Mouse (Mus musculus): Measurements from ENCODE around the gene Asic2.

The Asic2 gene

DNA sequence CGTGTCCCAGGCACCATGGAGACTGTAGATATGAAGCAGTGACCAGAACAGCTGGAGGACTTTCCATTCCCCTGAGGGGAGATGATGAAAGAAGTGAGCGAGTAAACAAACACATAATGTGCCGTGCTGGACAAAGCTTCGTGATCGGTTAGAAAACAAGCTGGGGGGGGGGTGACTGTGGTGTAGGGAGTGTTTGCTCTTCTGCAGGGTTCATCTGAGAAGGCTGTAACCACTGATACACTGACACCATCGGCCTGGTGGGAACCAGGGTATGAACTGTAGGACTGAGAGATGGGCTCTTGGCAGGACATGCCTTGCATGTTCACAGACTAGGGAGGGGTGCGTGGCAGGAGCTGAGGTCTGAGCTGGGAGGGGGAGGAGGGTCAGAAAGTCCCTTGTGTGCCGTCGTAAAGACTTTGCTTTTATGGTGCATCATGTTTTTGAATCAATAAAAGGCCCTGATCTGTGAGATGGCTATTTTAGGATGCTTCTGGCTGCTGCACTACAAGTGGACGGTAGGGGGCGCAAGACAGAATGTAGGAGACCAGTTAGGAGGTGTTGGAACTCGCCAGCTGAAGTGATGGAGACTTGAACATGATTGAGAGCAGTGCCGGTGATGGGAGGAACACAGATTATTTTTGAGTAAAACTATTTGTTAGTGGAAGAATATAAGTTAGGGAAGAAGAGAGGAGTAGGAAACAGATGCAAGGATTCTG is 728.1 kb downstream of the Asic2 start:
- peaks cover 15% of the 10 kb centered on the region for H3K9me3 ChIP-seq (ENCODE audit: low read length)
- TF ChIP-seq CTCF (conservative IDR thresholded peaks at IDR 0.05; ENCODE audit: low read length) = peak; percentile 82
- no peak for TF ChIP-seq POU5F1 (IDR thresholded peaks at IDR 0.05; ENCODE audit: borderline replicate concordance, low read length)
- no peaks in the 10 kb centered on the region for H3K4me1 ChIP-seq (replicated peaks; ENCODE audit: low read depth, low read length)
- H3K27me3 ChIP-seq (ENCODE audit: insufficient read depth, low read length) = peaks cover 5% of the 10 kb centered on the region; the same call in 1 of the 2 replicates
- no peak overlapping the region for H3K4me3 ChIP-seq (replicated peaks; ENCODE audit: low read length)
- H3K36me3 ChIP-seq (ENCODE audit: insufficient read depth, low read length) = no peaks in the 10 kb centered on the region

DNA sequence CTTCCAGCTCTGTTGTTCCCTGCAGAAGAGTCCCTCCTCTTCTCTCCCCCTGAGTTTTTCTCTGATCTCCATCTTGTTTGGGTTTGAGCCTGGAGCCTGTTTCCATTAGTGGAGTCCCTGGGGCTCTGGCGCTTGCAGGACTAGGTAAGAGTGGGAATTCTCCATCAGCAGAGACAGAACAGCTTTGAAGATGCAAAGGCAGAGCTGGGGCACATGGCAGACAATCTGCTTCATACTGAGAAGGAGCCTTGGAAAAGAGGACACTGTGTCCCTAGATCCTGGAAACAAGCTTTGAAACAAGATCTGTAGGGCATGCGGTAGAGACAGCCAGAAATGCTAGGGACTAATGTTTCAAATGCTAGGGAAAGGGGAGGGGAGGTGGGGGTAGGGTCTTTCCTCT is 729.2 kb downstream of the Asic2 start:
- TF ChIP-seq NANOG (IDR thresholded peaks at IDR 0.05; ENCODE audit: borderline replicate concordance, low read length) (no peak), CTCF (conservative IDR thresholded peaks at IDR 0.05; ENCODE audit: low read length) (no peak), POU5F1 (IDR thresholded peaks at IDR 0.05; ENCODE audit: borderline replicate concordance, low read length) (no peak)
- H3K9me3 ChIP-seq (ENCODE audit: low read length) = peaks cover 15% of the 10 kb centered on the region
- no peaks in the 10 kb centered on the region for H3K4me1 ChIP-seq (replicated peaks; ENCODE audit: low read depth, low read length)
- peaks cover 7% of the 10 kb centered on the region for H3K27me3 ChIP-seq (ENCODE audit: insufficient read depth, low read length)
- no peak overlapping the region for H3K4me3 ChIP-seq (replicated peaks; ENCODE audit: low read length)
- H3K36me3 ChIP-seq (ENCODE audit: insufficient read depth, low read length) = no peaks in the 10 kb centered on the region

DNA sequence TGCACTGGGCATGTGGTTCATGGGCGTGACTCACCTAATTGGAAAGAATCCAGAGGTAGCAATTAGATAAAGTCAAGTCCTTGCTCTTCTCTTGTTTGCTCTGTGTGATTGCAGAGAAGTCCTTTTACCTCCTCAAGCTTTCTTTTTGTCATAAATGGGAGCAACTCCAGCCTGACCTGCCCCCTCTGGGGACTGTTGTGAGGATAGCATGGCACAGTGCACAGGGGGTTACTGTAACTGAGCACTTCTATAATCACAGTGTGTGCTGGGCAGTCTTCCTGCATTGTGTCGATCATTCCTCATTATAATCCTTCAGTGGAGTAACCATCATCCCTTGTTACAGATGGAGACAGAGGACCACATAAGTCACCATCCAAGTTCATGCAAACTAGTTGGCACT is 732.2 kb downstream of the Asic2 start:
- TF ChIP-seq CTCF (conservative IDR thresholded peaks at IDR 0.05; ENCODE audit: low read length) (no peak), POU5F1 (IDR thresholded peaks at IDR 0.05; ENCODE audit: borderline replicate concordance, low read length) (no peak), NANOG (IDR thresholded peaks at IDR 0.05; ENCODE audit: borderline replicate concordance, low read length) (no peak)
- Histone ChIP-seq H3K4me1 (replicated peaks; ENCODE audit: low read depth, low read length) (no peaks in the 10 kb centered on the region), H3K27me3 (ENCODE audit: insufficient read depth, low read length) (peaks cover 16% of the 10 kb centered on the region; the same call in 1 of the 2 replicates), H3K9me3 (ENCODE audit: low read length) (peaks cover 15% of the 10 kb centered on the region), H3K4me3 (replicated peaks; ENCODE audit: low read length) (no peak overlapping the region), H3K36me3 (ENCODE audit: insufficient read depth, low read length) (no peaks in the 10 kb centered on the region)

DNA sequence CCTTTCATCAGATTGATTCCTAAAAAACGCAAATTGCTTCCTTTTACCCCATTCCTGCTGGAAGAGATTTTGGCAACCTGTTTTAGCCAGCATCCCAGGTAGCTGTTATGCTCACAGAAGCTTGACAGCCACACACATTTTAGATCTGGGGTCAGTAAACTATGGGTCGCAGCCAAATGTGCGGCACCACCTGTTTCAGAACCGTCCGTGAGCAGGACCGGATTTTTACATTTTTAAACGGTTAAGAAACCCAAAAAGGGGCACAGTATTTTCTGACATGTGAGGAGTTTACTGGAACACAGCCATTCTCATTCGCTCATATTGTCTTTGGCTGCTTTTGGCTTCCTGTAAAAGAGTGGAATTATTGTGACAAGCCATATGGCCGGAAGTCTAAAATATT is 744.9 kb downstream of the Asic2 start:
- H3K4me1 ChIP-seq (replicated peaks; ENCODE audit: low read depth, low read length) = no peaks in the 10 kb centered on the region
- no peaks in the 10 kb centered on the region for H3K36me3 ChIP-seq (ENCODE audit: insufficient read depth, low read length)
- no peak for TF ChIP-seq POU5F1 (IDR thresholded peaks at IDR 0.05; ENCODE audit: borderline replicate concordance, low read length)
- no peak for TF ChIP-seq CTCF (conservative IDR thresholded peaks at IDR 0.05; ENCODE audit: low read length)
- TF ChIP-seq NANOG (IDR thresholded peaks at IDR 0.05; ENCODE audit: borderline replicate concordance, low read length) = no peak
- H3K27me3 ChIP-seq (ENCODE audit: insufficient read depth, low read length) = peaks cover 5% of the 10 kb centered on the region
- H3K9me3 ChIP-seq (ENCODE audit: low read length) = no peaks in the 10 kb centered on the region
- no peak overlapping the region for H3K4me3 ChIP-seq (replicated peaks; ENCODE audit: low read length)

DNA sequence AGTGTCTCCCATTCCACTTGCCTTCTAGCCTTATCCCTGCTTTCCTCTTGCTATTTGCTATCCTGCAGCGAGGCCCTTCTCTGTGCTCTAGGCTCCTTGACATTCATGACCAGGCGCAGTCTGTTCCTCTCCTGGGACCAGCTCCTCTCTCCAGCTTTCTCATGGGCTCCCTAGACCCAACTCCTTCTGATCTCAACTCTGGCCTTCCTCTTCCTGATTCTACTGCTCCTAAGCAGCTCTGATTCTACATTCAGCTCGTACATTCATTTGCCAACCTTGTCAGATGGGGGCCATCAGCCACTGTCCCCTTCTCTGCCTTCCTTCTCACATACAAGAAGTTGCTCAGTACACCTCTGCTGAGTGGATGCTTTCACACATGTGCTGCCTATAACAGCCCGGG is 747.5 kb downstream of the Asic2 start:
- H3K4me1 ChIP-seq (replicated peaks; ENCODE audit: low read depth, low read length) = no peaks in the 10 kb centered on the region
- peaks cover 5% of the 10 kb centered on the region for H3K27me3 ChIP-seq (ENCODE audit: insufficient read depth, low read length)
- H3K36me3 ChIP-seq (ENCODE audit: insufficient read depth, low read length) = no peaks in the 10 kb centered on the region
- TF ChIP-seq NANOG (IDR thresholded peaks at IDR 0.05; ENCODE audit: borderline replicate concordance, low read length) = no peak
- TF ChIP-seq CTCF (conservative IDR thresholded peaks at IDR 0.05; ENCODE audit: low read length) = no peak
- TF ChIP-seq POU5F1 (IDR thresholded peaks at IDR 0.05; ENCODE audit: borderline replicate concordance, low read length) = no peak
- no peak overlapping the region for H3K4me3 ChIP-seq (replicated peaks; ENCODE audit: low read length)
- no peaks in the 10 kb centered on the region for H3K9me3 ChIP-seq (ENCODE audit: low read length)

DNA sequence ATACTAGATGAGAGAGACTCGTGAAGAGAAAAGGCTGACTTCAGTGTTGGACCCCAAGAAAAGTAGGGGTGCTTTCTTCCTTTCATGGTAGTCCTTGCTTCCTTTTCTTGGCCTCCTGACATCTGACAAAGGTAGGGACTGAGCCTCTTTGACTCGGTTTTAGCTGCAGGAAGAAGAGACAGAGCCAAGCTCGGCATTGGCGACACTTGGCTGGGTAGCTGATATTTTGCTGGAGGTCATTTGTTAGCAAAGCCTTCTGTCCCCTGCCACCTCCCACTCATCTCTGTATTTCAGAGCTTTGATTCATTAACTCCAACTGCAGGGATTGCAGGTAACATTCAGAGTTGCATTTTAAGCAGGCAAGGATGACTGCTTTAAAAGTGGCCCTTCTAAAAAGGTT is 762.8 kb downstream of the Asic2 start:
- TF ChIP-seq NANOG (IDR thresholded peaks at IDR 0.05; ENCODE audit: borderline replicate concordance, low read length) = no peak
- no peak for TF ChIP-seq CTCF (conservative IDR thresholded peaks at IDR 0.05; ENCODE audit: low read length)
- TF ChIP-seq POU5F1 (IDR thresholded peaks at IDR 0.05; ENCODE audit: borderline replicate concordance, low read length) = no peak
- H3K4me3 ChIP-seq (replicated peaks; ENCODE audit: low read length) = no peak overlapping the region

DNA sequence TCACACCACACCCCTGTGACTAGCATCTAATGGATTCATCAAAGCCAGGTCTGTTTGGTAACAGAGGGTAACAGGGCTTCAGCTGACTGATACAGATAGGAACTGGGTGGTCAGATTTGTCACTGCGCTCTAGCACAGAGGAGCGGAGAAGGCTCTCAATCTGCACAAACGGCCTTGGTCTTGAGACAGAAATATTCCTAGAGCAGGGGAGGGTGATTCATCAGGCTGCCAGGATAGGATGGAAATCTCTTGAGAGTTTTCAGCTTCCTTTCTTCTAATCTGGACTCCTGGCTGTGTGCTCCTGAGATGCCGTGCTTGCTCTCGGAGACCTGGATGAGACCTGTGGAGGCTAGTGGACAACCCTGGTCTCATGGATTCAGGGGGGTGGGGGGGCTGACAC is 765.7 kb downstream of the Asic2 start:
- Histone ChIP-seq H3K36me3 (ENCODE audit: insufficient read depth, low read length) (no peaks in the 10 kb centered on the region), H3K4me3 (replicated peaks; ENCODE audit: low read length) (no peak overlapping the region), H3K9me3 (ENCODE audit: low read length) (no peaks in the 10 kb centered on the region), H3K27me3 (ENCODE audit: insufficient read depth, low read length) (no peaks in the 10 kb centered on the region), H3K4me1 (replicated peaks; ENCODE audit: low read depth, low read length) (peaks cover 5% of the 10 kb centered on the region; the same call in 1 of the 2 replicates)
- TF ChIP-seq CTCF (conservative IDR thresholded peaks at IDR 0.05; ENCODE audit: low read length) (no peak), POU5F1 (IDR thresholded peaks at IDR 0.05; ENCODE audit: borderline replicate concordance, low read length) (no peak), NANOG (IDR thresholded peaks at IDR 0.05; ENCODE audit: borderline replicate concordance, low read length) (no peak)

More for the DNA sequence above, 762.8 kb downstream of the Asic2 start:
- Histone ChIP-seq H3K4me1 (replicated peaks; ENCODE audit: low read depth, low read length) (no peaks in the 10 kb centered on the region), H3K27me3 (ENCODE audit: insufficient read depth, low read length) (no peaks in the 10 kb centered on the region), H3K36me3 (ENCODE audit: insufficient read depth, low read length) (no peaks in the 10 kb centered on the region), H3K9me3 (ENCODE audit: low read length) (no peaks in the 10 kb centered on the region)

DNA sequence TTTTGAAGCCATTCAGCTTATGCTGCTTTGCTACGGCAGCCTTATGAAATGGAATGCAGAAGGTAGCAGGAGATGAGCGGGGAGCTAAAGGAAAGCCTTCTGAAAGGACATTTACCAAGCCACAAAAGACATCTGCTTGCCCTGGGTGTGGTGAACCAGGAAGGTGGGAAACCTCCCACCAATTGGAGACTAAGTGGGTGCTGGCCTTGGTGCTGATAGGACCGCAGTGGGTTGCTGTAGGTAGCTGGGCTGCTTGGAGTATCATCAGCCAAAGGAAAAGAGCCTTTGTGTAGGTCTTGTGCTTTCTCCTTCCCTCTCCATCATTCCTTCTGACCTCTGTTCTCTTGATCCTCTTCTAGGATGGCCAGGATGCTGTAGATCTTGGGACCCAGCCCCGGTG is 774.4 kb downstream of the Asic2 start:
- TF ChIP-seq CTCF (conservative IDR thresholded peaks at IDR 0.05; ENCODE audit: low read length) = no peak
- TF ChIP-seq POU5F1 (IDR thresholded peaks at IDR 0.05; ENCODE audit: borderline replicate concordance, low read length) = no peak
- TF ChIP-seq NANOG (IDR thresholded peaks at IDR 0.05; ENCODE audit: borderline replicate concordance, low read length) = no peak
- Histone ChIP-seq H3K4me3 (replicated peaks; ENCODE audit: low read length) (no peak overlapping the region), H3K4me1 (replicated peaks; ENCODE audit: low read depth, low read length) (peaks cover 4% of the 10 kb centered on the region), H3K27me3 (ENCODE audit: insufficient read depth, low read length) (peaks cover 45% of the 10 kb centered on the region), H3K9me3 (ENCODE audit: low read length) (no peaks in the 10 kb centered on the region), H3K36me3 (ENCODE audit: insufficient read depth, low read length) (no peaks in the 10 kb centered on the region)

DNA sequence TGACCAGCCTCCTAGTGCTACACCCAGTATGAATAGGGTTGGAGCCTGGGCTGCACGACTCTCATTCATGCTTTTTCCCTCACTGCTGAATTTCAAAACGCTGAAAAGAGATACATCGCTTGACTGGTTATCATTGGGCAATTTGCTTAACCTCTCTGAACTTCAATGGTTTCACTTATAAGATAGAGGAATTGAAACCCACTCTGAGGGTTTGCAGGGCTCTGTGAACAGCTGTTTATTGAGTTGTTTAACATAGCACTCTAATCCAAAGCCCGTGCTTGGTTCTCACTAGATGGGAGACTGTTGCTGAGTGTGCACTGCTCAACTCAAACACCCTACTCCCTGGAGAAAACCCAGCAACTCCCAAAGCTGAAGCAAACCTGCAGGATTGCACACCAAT is 776.1 kb downstream of the Asic2 start:
- H3K36me3 ChIP-seq (ENCODE audit: insufficient read depth, low read length) = no peaks in the 10 kb centered on the region
- peaks cover 45% of the 10 kb centered on the region for H3K27me3 ChIP-seq (ENCODE audit: insufficient read depth, low read length)
- TF ChIP-seq NANOG (IDR thresholded peaks at IDR 0.05; ENCODE audit: borderline replicate concordance, low read length) (no peak), CTCF (conservative IDR thresholded peaks at IDR 0.05; ENCODE audit: low read length) (no peak), POU5F1 (IDR thresholded peaks at IDR 0.05; ENCODE audit: borderline replicate concordance, low read length) (no peak)
- no peak overlapping the region for H3K4me3 ChIP-seq (replicated peaks; ENCODE audit: low read length)
- no peaks in the 10 kb centered on the region for H3K9me3 ChIP-seq (ENCODE audit: low read length)
- peaks cover 3% of the 10 kb centered on the region for H3K4me1 ChIP-seq (replicated peaks; ENCODE audit: low read depth, low read length)

Measured in E14TG2a.4 (cell line).